Mouse (Mus musculus) MN1 (cell line): ENCODE data around the gene Ankfn1.

Source experiments
- DNase-seq: peaks from one replicate; pipeline ENCODE4 v3.0.0-alpha.2; 2016; ENCODE audit warnings: low spot score

Gene Ankfn1

GRCm38 (mm10) chr11:89579111-89579510 lies 198.3 kb downstream of the Ankfn1 start:
- no peak for DNase-seq

- no peak for DNase-seq
These were observed 203.1 kb downstream of the Ankfn1 start for GRCm38 (mm10) chr11:89574269-89574838.

GRCm38 (mm10) chr11:89569391-89570145 lies 207.9 kb downstream of the Ankfn1 start:
- no peak for DNase-seq

- DNase-seq, result no peak
These were observed 209.2 kb downstream of the Ankfn1 start for GRCm38 (mm10) chr11:89568246-89568645.

GRCm38 (mm10) chr11:89551441-89551840 lies 226.0 kb downstream of the Ankfn1 start:
- DNase-seq, result no peak

- no peak for DNase-seq
These were observed 226.5 kb downstream of the Ankfn1 start for GRCm38 (mm10) chr11:89550921-89551320.

GRCm38 (mm10) chr11:89548786-89549185 lies 228.7 kb downstream of the Ankfn1 start:
- DNase-seq, result no peak

- no peak for DNase-seq
These were observed 231.3 kb downstream of the Ankfn1 start for GRCm38 (mm10) chr11:89546164-89546563.

GRCm38 (mm10) chr11:89544856-89545817 lies 232.3 kb downstream of the Ankfn1 start:
- DNase-seq, result no peak

- no peak for DNase-seq
These were observed 239.1 kb downstream of the Ankfn1 start for GRCm38 (mm10) chr11:89538376-89538775.

GRCm38 (mm10) chr11:89527800-89528430 lies 249.5 kb downstream of the Ankfn1 start:
- no peak for DNase-seq

GRCm38 (mm10) chr11:89515501-89515901 lies 262.0 kb downstream of the Ankfn1 start:
- no peak for DNase-seq

GRCm38 (mm10) chr11:89508675-89509324 lies 268.7 kb downstream of the Ankfn1 start:
- DNase-seq, result no peak

GRCm38 (mm10) chr11:89506595-89507245 lies 270.7 kb downstream of the Ankfn1 start:
- no peak for DNase-seq

- no peak for DNase-seq
These were observed 272.4 kb downstream of the Ankfn1 start for GRCm38 (mm10) chr11:89505046-89505445.

GRCm38 (mm10) chr11:89501796-89502195 lies 275.7 kb downstream of the Ankfn1 start:
- no peak for DNase-seq

- no peak for DNase-seq
These were observed 276.5 kb downstream of the Ankfn1 start for GRCm38 (mm10) chr11:89500961-89501360.

GRCm38 (mm10) chr11:89481084-89481483 lies 296.4 kb downstream of the Ankfn1 start:
- no peak for DNase-seq

- no peak for DNase-seq
These were observed 300.5 kb downstream of the Ankfn1 start for GRCm38 (mm10) chr11:89476927-89477326.

- no peak for DNase-seq
These were observed 301.4 kb downstream of the Ankfn1 start for GRCm38 (mm10) chr11:89476047-89476446.

GRCm38 (mm10) chr11:89472871-89473270 lies 304.6 kb downstream of the Ankfn1 start:
- DNase-seq, result no peak
